Mouse (Mus musculus) small intestine, adult 2 months (tissue): ENCODE data around the gene Hscb. TPM values are rescaled to one million over a fixed set of nuclear protein-coding genes. Genes with fewer than 3 reads are reported as not detected.

Experiments used
- H3K27ac ChIP-seq: fragments of 200-500 bp; 2 replicates; pipeline ENCODE4 v1.5.1; 2012; ENCODE audit warnings: low read depth, low read length, control low read depth, inconsistent platforms; ENCODE audit not compliant: insufficient read depth
- H3K27me3 ChIP-seq: fragments of 200-500 bp; 2 replicates; pipeline ENCODE4 v1.6.1; 2012; ENCODE audit warnings: mild to moderate bottlenecking, moderate library complexity, low read length, inconsistent platforms; ENCODE audit not compliant: control insufficient read depth, insufficient read depth
- H3K36me3 ChIP-seq: fragments of 200-500 bp; 2 replicates; pipeline ENCODE4 v1.6.1; 2012; ENCODE audit warnings: mild to moderate bottlenecking, low read length, control low read depth, inconsistent platforms; ENCODE audit not compliant: control insufficient read depth, insufficient read depth
- H3K4me1 ChIP-seq: fragments of 200-500 bp; 2 replicates; pipeline ENCODE4 v1.6.1; 2012; ENCODE audit warnings: low read length, inconsistent platforms, mixed read lengths; ENCODE audit not compliant: control insufficient read depth, insufficient read depth, insufficient read length
- H3K4me3 ChIP-seq: fragments of 200-500 bp; 2 replicates; pipeline ENCODE4 v1.5.1; 2012; ENCODE audit warnings: low read depth, mild to moderate bottlenecking, control low read depth, inconsistent platforms, low read length, moderate library complexity
- CTCF ChIP-seq: fragments of 200-500 bp; IDR thresholded peaks from 2 replicates; pipeline ENCODE4 v1.5.1; 2012; ENCODE audit warnings: low read depth, mild to moderate bottlenecking, control low read depth, inconsistent platforms, low read length, moderate library complexity, mixed read lengths; ENCODE audit not compliant: insufficient replicate concordance, insufficient read length; ENCODE audit errors: extremely low read depth
- POLR2A ChIP-seq: fragments of 200-500 bp; IDR thresholded peaks from 2 replicates; pipeline ENCODE4 v1.6.1; 2012; ENCODE audit warnings: low read depth, mild to moderate bottlenecking, control low read depth, inconsistent platforms, low read length, moderate library complexity
- WGBS: fragments of 180-500 bp; shearing (Covaris S2); methylation state at CpG from one replicate; pipeline ENCODE4 v1.1.7; 2018; 5-methylcytosine and 5-hydroxymethylcytosine counted together
- polyA plus RNA-seq: library from polyadenylated mRNA; depleted of rRNA; stranded (reverse); fragments of >200 nt; gene quantifications from 2 replicates; pipeline ENCODE4 v1.2.3, GENCODE M21; 2012

The Hscb gene
- polyA plus RNA-seq, 1 experiment, result 10.5 TPM

GRCm38 (mm10) chr5:110827576-110827975, 12.0 kb downstream of the Hscb start:
- 21% methylated on average over 5 of the region's 5 CpGs for WGBS
- Histone ChIP-seq H3K36me3 (peaks cover 2% of the 10 kb centered on the region; the same call in 1 of the 2 replicates), H3K27me3 (no peaks in the 10 kb centered on the region), H3K4me1 (peaks cover 13% of the 10 kb centered on the region; the same call in 1 of the 2 replicates), H3K27ac (peak overlapping the region; percentile 25), H3K4me3 (no peak overlapping the region)
- TF ChIP-seq POLR2A (no peak), CTCF (no peak)

GRCm38 (mm10) chr5:110826781-110827495, 12.6 kb downstream of the Hscb start:
- H3K27ac ChIP-seq, result peak overlapping the region; percentile 72
- WGBS, result 32% methylated on average over 8 of the region's 8 CpGs
- no peak overlapping the region for H3K4me3 ChIP-seq
- H3K36me3 ChIP-seq, result peaks cover 2% of the 10 kb centered on the region; the same call in 1 of the 2 replicates
- no peaks in the 10 kb centered on the region for H3K27me3 ChIP-seq
- peaks cover 13% of the 10 kb centered on the region; the same call in 1 of the 2 replicates for H3K4me1 ChIP-seq
- TF ChIP-seq CTCF (no peak), POLR2A (no peak)

GRCm38 (mm10) chr5:110824421-110824820, 15.2 kb downstream of the Hscb start:
- WGBS, result 41% methylated on average over 4 of the region's 4 CpGs
- Histone ChIP-seq H3K4me1 (peaks cover 13% of the 10 kb centered on the region; the same call in 1 of the 2 replicates), H3K27ac (no peak overlapping the region), H3K4me3 (no peak overlapping the region), H3K36me3 (no peaks in the 10 kb centered on the region), H3K27me3 (no peaks in the 10 kb centered on the region)
- TF ChIP-seq CTCF, result no peak
- TF ChIP-seq POLR2A, result no peak

GRCm38 (mm10) chr5:110809667-110810325, 29.8 kb downstream of the Hscb start, which contains the start of gene Ulk1:
Gene Ulk1 (minus strand): TSS chr5:110810097.
- peaks cover 11% of the 10 kb centered on the region for H3K4me1 ChIP-seq
- no peaks in the 10 kb centered on the region for H3K27me3 ChIP-seq
- WGBS, result under 1% methylated on average over 80 of the region's 80 CpGs

GRCm38 (mm10) chr5:110808821-110809666, 30.5 kb downstream of the Hscb start:
- WGBS, result 2% methylated on average over 27 of the region's 27 CpGs

More at GRCm38 (mm10) chr5:110809667-110810325, 29.8 kb downstream of the Hscb start, which contains the start of gene Ulk1:
- TF ChIP-seq POLR2A, result peak; percentile 95
- TF ChIP-seq CTCF, result no peak
- H3K4me3 ChIP-seq, result peak within 1 kb of the TSS; percentile 75
- H3K27ac ChIP-seq, result peak within 1 kb of the TSS; percentile 29
- peaks cover 1% of the 10 kb centered on the region; the same call in 1 of the 2 replicates for H3K36me3 ChIP-seq

GRCm38 (mm10) chr5:110808061-110808631, 31.4 kb downstream of the Hscb start:
- H3K4me3 ChIP-seq, result peak overlapping the region; percentile 75
- H3K36me3 ChIP-seq, result peaks cover 1% of the 10 kb centered on the region; the same call in 1 of the 2 replicates
- TF ChIP-seq POLR2A (no peak), CTCF (no peak)
- H3K27me3 ChIP-seq, result no peaks in the 10 kb centered on the region
- H3K4me1 ChIP-seq, result peaks cover 11% of the 10 kb centered on the region
- 0% methylated on average over 14 of the region's 14 CpGs for WGBS
- peak overlapping the region; percentile 29 for H3K27ac ChIP-seq

More at GRCm38 (mm10) chr5:110808821-110809666, 30.5 kb downstream of the Hscb start:
- Histone ChIP-seq H3K27me3 (no peaks in the 10 kb centered on the region), H3K27ac (peak overlapping the region; percentile 29), H3K4me1 (peaks cover 11% of the 10 kb centered on the region), H3K4me3 (peak overlapping the region; percentile 75), H3K36me3 (peaks cover 1% of the 10 kb centered on the region; the same call in 1 of the 2 replicates)
- TF ChIP-seq POLR2A, result no peak
- no peak for TF ChIP-seq CTCF
